Mouse (Mus musculus) hindbrain, embryonic 12.5 days (tissue): ENCODE measurements around the gene Ddb2. TPM values are rescaled to one million over a fixed set of nuclear protein-coding genes. Genes with fewer than 3 reads are reported as not detected.

ENCODE experiments used
- ATAC-seq: fragments of 200-750 bp; cut with Nextera tagmentation; 2 replicates; pipeline ENCODE4 v1.8.0; 2017; ENCODE audit warnings: moderate TSS enrichment; ENCODE audit not compliant: low FRiP score
- H3K27ac ChIP-seq: fragments of 300-500 bp; sonication (generic); 2 replicates; pipeline ENCODE4 v1.5.1; 2016; ENCODE audit warnings: mild to moderate bottlenecking
- H3K27me3 ChIP-seq: fragments of 300-500 bp; sonication (generic); 2 replicates; pipeline ENCODE4 v1.6.1; 2016; ENCODE audit warnings: mild to moderate bottlenecking
- H3K36me3 ChIP-seq: fragments of 300-500 bp; sonication (generic); 2 replicates; pipeline ENCODE4 v1.6.1; 2016; ENCODE audit warnings: mild to moderate bottlenecking
- H3K4me1 ChIP-seq: fragments of 300-500 bp; sonication (generic); 2 replicates; pipeline ENCODE4 v1.6.1; 2016
- H3K4me2 ChIP-seq: fragments of 300-500 bp; sonication (generic); replicated peaks from 2 replicates; pipeline ENCODE4 v1.6.1; 2016; ENCODE audit warnings: mild to moderate bottlenecking
- H3K4me3 ChIP-seq: fragments of 300-500 bp; sonication (generic); 2 replicates; pipeline ENCODE4 v1.5.1; 2016; ENCODE audit warnings: mild to moderate bottlenecking
- H3K9ac ChIP-seq: fragments of 300-500 bp; sonication (generic); 2 replicates; pipeline ENCODE4 v1.6.1; 2016; ENCODE audit warnings: mild to moderate bottlenecking, moderate library complexity
- H3K9me3 ChIP-seq: fragments of 300-500 bp; sonication (generic); replicated peaks from 2 replicates; pipeline ENCODE4 v1.6.1; 2016; ENCODE audit warnings: mild to moderate bottlenecking
- WGBS: fragments of 180-500 bp; shearing (Covaris S2); methylation state at CpG from one replicate; pipeline ENCODE4 v1.1.7; 2016; 5-methylcytosine and 5-hydroxymethylcytosine counted together
- polyA plus RNA-seq: library from polyadenylated mRNA; unstranded; fragments of >200 nt; fragmentation: Nextera tagmentation; extraction: Ambion mirVana; gene quantifications from 2 replicates; pipeline ENCODE4 v1.2.1, GENCODE M21; 2016

The Ddb2 gene
- 10.6 and 13.4 TPM in 2 replicates for polyA plus RNA-seq

DNA sequence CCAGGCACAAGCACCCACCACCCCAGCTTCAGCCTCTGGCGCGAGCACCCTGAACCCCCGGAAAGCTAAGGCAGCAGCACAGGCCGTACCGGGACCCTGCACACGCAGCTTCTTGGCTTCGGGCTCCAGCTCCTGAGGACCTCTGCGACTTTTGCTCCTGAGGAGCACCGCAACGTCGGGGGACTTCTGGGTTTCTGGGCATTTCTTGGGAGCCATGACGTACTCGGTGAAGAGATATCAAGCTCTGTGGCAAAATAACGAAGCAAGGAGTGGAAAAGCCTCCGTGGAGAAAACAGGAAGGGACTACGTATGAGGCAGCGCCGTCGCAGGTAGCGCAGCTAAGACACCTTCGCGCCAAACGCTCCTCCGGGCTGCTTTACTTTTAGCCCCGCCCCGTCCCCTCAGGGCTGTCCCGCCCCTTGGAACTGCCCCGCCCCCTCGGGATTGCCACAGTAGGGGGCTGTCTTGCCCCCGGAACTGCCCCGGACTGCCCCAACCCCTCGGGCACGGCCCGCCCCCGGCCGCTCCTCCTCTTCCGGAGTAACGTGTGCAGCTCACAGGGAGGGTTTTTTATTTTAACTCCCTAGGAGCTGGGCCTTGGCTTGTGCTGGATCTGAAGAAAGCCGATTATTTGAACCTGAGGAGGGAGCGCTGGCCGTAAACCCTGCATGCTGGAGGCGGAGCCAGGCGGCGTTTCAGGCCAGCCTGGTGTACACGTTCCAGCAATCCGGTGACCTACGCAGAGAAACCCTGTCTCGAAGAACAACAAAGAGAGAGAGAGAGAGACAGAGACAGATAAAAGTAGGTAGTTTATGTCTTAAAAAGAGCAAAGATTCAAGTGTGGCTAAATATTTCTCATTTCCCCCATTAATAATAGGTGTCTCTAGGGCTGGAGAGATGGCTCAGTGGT is at the start of gene Ddb2:
Gene Ddb2, minus strand, starts transcription at position 382 of the 910 bp plus-strand sequence.
- H3K4me2 ChIP-seq: peak within 1 kb of the TSS; percentile 61
- peak within 1 kb of the TSS; percentile 61 for H3K9ac ChIP-seq
- WGBS: under 1% methylated on average over 48 of the region's 48 CpGs
- H3K4me1 ChIP-seq: peaks cover 6% of the 10 kb centered on the region
- H3K36me3 ChIP-seq: peaks cover 5% of the 10 kb centered on the region; the same call in 1 of the 2 replicates
- H3K27me3 ChIP-seq: no peaks in the 10 kb centered on the region
- H3K27ac ChIP-seq: peak within 1 kb of the TSS; percentile 91
- H3K4me3 ChIP-seq: peak within 1 kb of the TSS; percentile 52
- H3K9me3 ChIP-seq: no peaks in the 10 kb centered on the region
- peak; percentile 98 for ATAC-seq

GRCm38 (mm10) chr2:91285885-91286505 is 49.2 kb upstream of the Ddb2 start:
- no peak overlapping the region for H3K27ac ChIP-seq
- H3K4me3 ChIP-seq: no peak overlapping the region
- peaks cover 5% of the 10 kb centered on the region; the same call in 1 of the 2 replicates for H3K36me3 ChIP-seq
- no peaks in the 10 kb centered on the region for H3K9me3 ChIP-seq
- no peak overlapping the region for H3K4me2 ChIP-seq
- WGBS: 14% methylated on average over 7 of the region's 7 CpGs
- H3K27me3 ChIP-seq: no peaks in the 10 kb centered on the region
- peaks cover 4% of the 10 kb centered on the region; the same call in 1 of the 2 replicates for H3K4me1 ChIP-seq
- no peak overlapping the region for H3K9ac ChIP-seq
- peak; percentile 23; the same call in 1 of the 2 replicates for ATAC-seq

DNA sequence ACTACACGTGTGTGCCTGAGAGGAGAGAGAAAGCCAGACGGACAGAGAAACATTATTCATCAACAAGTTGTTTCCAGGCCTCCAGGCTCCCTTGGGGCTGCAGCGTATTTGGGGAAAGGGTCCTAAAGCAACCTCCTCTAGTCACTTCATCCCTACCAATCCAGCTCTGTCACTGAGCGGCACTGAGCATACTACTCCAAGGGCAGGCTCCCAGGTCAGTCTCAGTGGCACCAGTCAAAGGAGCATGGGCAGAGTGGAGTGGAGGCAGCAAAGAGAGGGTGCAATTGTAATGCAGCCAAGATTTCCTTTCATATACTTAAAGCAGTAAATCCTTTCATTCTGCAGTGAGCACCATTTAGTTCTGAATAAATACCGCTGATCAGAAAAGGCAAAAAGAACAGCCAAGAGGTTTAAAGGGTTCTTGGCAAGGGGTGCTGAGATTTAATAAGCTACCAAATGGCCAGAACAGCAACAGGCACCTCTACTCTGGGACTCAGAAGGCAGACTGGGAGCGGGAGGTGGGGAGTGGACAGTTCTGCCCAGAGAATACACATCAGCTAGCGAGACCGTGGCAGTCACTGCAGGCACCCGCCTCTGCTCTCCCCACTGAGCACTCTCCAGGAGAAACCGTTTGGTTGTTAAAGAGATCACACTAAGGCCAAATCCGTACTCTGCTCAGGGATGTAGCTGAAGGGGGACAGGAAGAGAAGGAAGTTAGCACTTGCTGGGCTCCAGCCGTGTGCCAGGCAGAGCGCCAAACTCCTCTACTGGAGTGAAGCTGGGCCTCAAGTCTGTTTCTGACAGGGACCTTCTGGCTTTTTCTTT is 47.8 kb upstream of the Ddb2 start:
- no peaks in the 10 kb centered on the region for H3K9me3 ChIP-seq
- peaks cover 4% of the 10 kb centered on the region; the same call in 1 of the 2 replicates for H3K4me1 ChIP-seq
- H3K27ac ChIP-seq: no peak overlapping the region
- WGBS: 64% methylated on average over 13 of the region's 13 CpGs
- H3K4me2 ChIP-seq: no peak overlapping the region
- H3K4me3 ChIP-seq: no peak overlapping the region
- no peaks in the 10 kb centered on the region for H3K27me3 ChIP-seq
- no peak overlapping the region for H3K9ac ChIP-seq
- H3K36me3 ChIP-seq: peaks cover 5% of the 10 kb centered on the region; the same call in 1 of the 2 replicates
- no peak for ATAC-seq

GRCm38 (mm10) chr2:91283972-91284371 is 47.2 kb upstream of the Ddb2 start:
- H3K4me3 ChIP-seq: no peak overlapping the region
- H3K9ac ChIP-seq: no peak overlapping the region
- no peak overlapping the region for H3K4me2 ChIP-seq
- peaks cover 5% of the 10 kb centered on the region; the same call in 1 of the 2 replicates for H3K36me3 ChIP-seq
- no peak overlapping the region for H3K27ac ChIP-seq
- no peaks in the 10 kb centered on the region for H3K27me3 ChIP-seq
- no peak for ATAC-seq
- 90% methylated on average over 3 of the region's 3 CpGs for WGBS
- no peaks in the 10 kb centered on the region for H3K9me3 ChIP-seq
- H3K4me1 ChIP-seq: peaks cover 4% of the 10 kb centered on the region; the same call in 1 of the 2 replicates

- Histone ChIP-seq H3K27ac (peak overlapping the region; percentile 13; the same call in 1 of the 2 replicates), H3K4me3 (no peak overlapping the region), H3K4me2 (no peak overlapping the region), H3K36me3 (peaks cover 26% of the 10 kb centered on the region), H3K9me3 (no peaks in the 10 kb centered on the region), H3K9ac (no peak overlapping the region), H3K27me3 (no peaks in the 10 kb centered on the region), H3K4me1 (peaks cover 4% of the 10 kb centered on the region; the same call in 1 of the 2 replicates)
- 42% methylated on average over 5 of the region's 5 CpGs for WGBS
- ATAC-seq: peak; percentile 14; the same call in 1 of the 2 replicates
Observed at GRCm38 (mm10) chr2:91281366-91281765, 44.6 kb upstream of the Ddb2 start.

GRCm38 (mm10) chr2:91279372-91279755 is 42.6 kb upstream of the Ddb2 start:
- H3K9ac ChIP-seq: no peak overlapping the region
- no peak overlapping the region for H3K4me2 ChIP-seq
- no peaks in the 10 kb centered on the region for H3K27me3 ChIP-seq
- 82% methylated on average over 2 of the region's 2 CpGs for WGBS
- peaks cover 45% of the 10 kb centered on the region for H3K36me3 ChIP-seq
- ATAC-seq: no peak
- no peaks in the 10 kb centered on the region for H3K9me3 ChIP-seq
- no peak overlapping the region for H3K27ac ChIP-seq
- no peak overlapping the region for H3K4me3 ChIP-seq
- H3K4me1 ChIP-seq: peaks cover 4% of the 10 kb centered on the region; the same call in 1 of the 2 replicates

DNA sequence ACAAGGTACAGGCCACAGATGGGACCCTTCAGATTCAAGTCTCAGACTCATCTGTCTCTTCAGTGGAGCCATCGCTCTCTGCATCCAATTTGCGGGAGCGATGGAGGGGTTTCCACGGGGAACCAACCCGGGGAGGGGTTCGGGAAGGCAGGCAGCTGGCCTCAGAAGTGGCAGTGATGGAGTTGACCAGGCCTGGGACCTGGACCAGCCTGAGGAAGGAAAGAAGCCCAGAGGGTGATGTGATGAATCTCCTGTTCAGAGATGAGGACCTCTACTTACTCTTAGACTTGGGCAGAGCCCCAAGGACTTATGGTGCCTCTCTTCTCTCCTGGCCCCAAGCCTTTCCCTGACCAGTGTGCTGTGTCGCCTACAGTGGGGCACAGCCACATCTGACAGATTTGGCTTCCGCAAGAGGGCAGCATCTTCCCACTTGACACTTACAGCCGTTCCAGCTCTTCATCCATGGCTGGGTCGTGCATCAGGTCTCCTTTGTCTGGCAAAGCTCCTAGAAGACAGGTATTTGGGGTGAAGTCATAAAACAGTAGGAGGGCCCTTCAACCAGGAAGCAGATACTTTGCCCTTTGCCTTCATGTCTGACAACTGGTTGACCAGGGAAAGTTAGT is 42.1 kb upstream of the Ddb2 start:
- WGBS: 35% methylated on average over 10 of the region's 10 CpGs

GRCm38 (mm10) chr2:91269687-91270133 is 32.9 kb upstream of the Ddb2 start:
- H3K4me1 ChIP-seq: peaks cover 10% of the 10 kb centered on the region
- H3K9ac ChIP-seq: no peak overlapping the region
- no peaks in the 10 kb centered on the region for H3K27me3 ChIP-seq
- H3K4me3 ChIP-seq: no peak overlapping the region
- H3K36me3 ChIP-seq: peaks cover 73% of the 10 kb centered on the region
- H3K4me2 ChIP-seq: no peak overlapping the region
- no peak for ATAC-seq
- no peak overlapping the region for H3K27ac ChIP-seq
- H3K9me3 ChIP-seq: no peaks in the 10 kb centered on the region
- 94% methylated on average over 8 of the region's 8 CpGs for whole genome bisulfite sequencing

More for the DNA sequence above, 42.1 kb upstream of the Ddb2 start:
- Histone ChIP-seq H3K9me3 (no peaks in the 10 kb centered on the region), H3K4me2 (no peak overlapping the region), H3K4me1 (peaks cover 4% of the 10 kb centered on the region; the same call in 1 of the 2 replicates), H3K9ac (no peak overlapping the region), H3K27me3 (no peaks in the 10 kb centered on the region), H3K27ac (peak overlapping the region; percentile 55), H3K4me3 (no peak overlapping the region), H3K36me3 (peaks cover 50% of the 10 kb centered on the region)
- ATAC-seq: peak; percentile 66

DNA sequence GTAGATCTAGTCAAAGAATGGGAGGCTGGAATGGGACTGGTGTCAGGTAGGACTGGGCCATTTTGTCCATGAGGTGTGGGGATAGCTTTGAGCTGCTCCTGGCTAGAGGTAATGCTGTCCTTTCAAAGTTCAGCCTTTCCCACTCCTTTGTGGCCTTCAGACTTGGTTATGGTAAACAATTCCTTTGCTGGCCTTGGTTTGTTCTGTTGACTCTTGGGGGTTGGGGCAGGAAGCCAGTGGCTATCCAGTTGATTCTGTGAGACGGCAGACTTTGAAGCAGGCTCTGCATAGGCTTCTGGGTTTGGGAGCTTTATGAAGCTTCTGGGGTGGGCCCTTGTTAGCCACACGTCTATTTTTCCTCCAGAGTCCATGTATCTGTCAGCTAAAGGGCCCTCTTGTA is 31.9 kb upstream of the Ddb2 start:
- peaks cover 17% of the 10 kb centered on the region for H3K4me1 ChIP-seq
- peaks cover 63% of the 10 kb centered on the region for H3K36me3 ChIP-seq
- WGBS: 89% methylated on average over 2 of the region's 2 CpGs
- H3K27ac ChIP-seq: no peak overlapping the region
- no peak overlapping the region for H3K4me3 ChIP-seq
- no peak overlapping the region for H3K4me2 ChIP-seq
- H3K9me3 ChIP-seq: no peaks in the 10 kb centered on the region
- no peak for ATAC-seq
- no peaks in the 10 kb centered on the region for H3K27me3 ChIP-seq
- H3K9ac ChIP-seq: no peak overlapping the region

- peaks cover 57% of the 10 kb centered on the region for H3K36me3 ChIP-seq
Observed at GRCm38 (mm10) chr2:91268042-91268441, 31.3 kb upstream of the Ddb2 start.

More at GRCm38 (mm10) chr2:91268042-91268441, 31.3 kb upstream of the Ddb2 start:
- Histone ChIP-seq H3K9ac (no peak overlapping the region), H3K4me3 (no peak overlapping the region), H3K27ac (no peak overlapping the region), H3K4me2 (no peak overlapping the region), H3K9me3 (no peaks in the 10 kb centered on the region), H3K4me1 (peaks cover 17% of the 10 kb centered on the region), H3K27me3 (no peaks in the 10 kb centered on the region)
- WGBS: 93% methylated on average over 3 of the region's 3 CpGs
- no peak for ATAC-seq
